Mouse (Mus musculus) small intestine, adult 2 months (tissue): ENCODE results near the gene Grm4.

ENCODE experiments used
- CTCF ChIP-seq: fragments of 200-500 bp; IDR thresholded peaks from 2 replicates; pipeline ENCODE4 v1.5.1; 2012; ENCODE audit warnings: low read depth, mild to moderate bottlenecking, control low read depth, inconsistent platforms, low read length, moderate library complexity, mixed read lengths; ENCODE audit not compliant: insufficient replicate concordance, insufficient read length; ENCODE audit errors: extremely low read depth
- POLR2A ChIP-seq: fragments of 200-500 bp; IDR thresholded peaks from 2 replicates; pipeline ENCODE4 v1.6.1; 2012; ENCODE audit warnings: low read depth, mild to moderate bottlenecking, control low read depth, inconsistent platforms, low read length, moderate library complexity

GRCm38 (mm10) chr17:27431049-27431839 is 90.0 kb downstream of the Grm4 start:
- TF ChIP-seq CTCF, result no peak
- TF ChIP-seq POLR2A, result no peak
